Mouse (Mus musculus) forebrain, embryonic 14.5 days (tissue): ENCODE results near the gene Krt26. TPM values are rescaled to one million over a fixed set of nuclear protein-coding genes. Genes with fewer than 3 reads are reported as not detected.

Experiments used
- polyA plus RNA-seq: library from polyadenylated mRNA; unstranded; fragments of >200 nt; fragmentation: Nextera tagmentation; extraction: Ambion mirVana; gene quantifications from 2 replicates; pipeline ENCODE4 v1.2.1, GENCODE M21; 2014

The Krt26 gene
- polyA plus RNA-seq, 1 experiment from 2014 or later = not detected

Other genes starting within 250 kb of the Krt26 start
- 0.08 TPM in 1 of 2 replicates, not detected in the other for gene Tns4, start 248.7 kb downstream of the Krt26 start, polyA plus RNA-seq
- gene Ccr7, start 182.9 kb downstream of the Krt26 start, polyA plus RNA-seq = not detected in 2 replicates
- 214 and 218 TPM in 2 replicates for gene Smarce1, start 106.9 kb downstream of the Krt26 start, polyA plus RNA-seq
- gene Krt222, start 93.9 kb downstream of the Krt26 start, polyA plus RNA-seq = 1.9 and 2.5 TPM in 2 replicates
- not detected in 2 replicates for gene Krt24, start 52.7 kb downstream of the Krt26 start, polyA plus RNA-seq
- 0.14 TPM in 1 of 2 replicates, not detected in the other for gene Krt25, start 15.0 kb downstream of the Krt26 start, polyA plus RNA-seq
- not detected in 2 replicates for gene Krt27, start 13.1 kb upstream of the Krt26 start, polyA plus RNA-seq
- gene Krt28, start 36.9 kb upstream of the Krt26 start, polyA plus RNA-seq = 0.17 and 0.34 TPM in 2 replicates
- 30.9 and 33.3 TPM in 2 replicates for gene Krt10, start 51.4 kb upstream of the Krt26 start, polyA plus RNA-seq
- 0.23 TPM in 1 of 2 replicates, not detected in the other for gene Krt12, start 84.3 kb upstream of the Krt26 start, polyA plus RNA-seq
- gene Krt20, start 100.2 kb upstream of the Krt26 start, polyA plus RNA-seq = not detected in 2 replicates
- 0.10 TPM in 1 of 2 replicates, not detected in the other for gene Krt23, start 155.2 kb upstream of the Krt26 start, polyA plus RNA-seq
- gene Krt39, start 183.4 kb upstream of the Krt26 start, polyA plus RNA-seq = not detected in 2 replicates
- not detected in 2 replicates for gene Krt40, start 205.2 kb upstream of the Krt26 start, polyA plus RNA-seq
- not detected in 2 replicates for gene Krtap3-3, start 212.9 kb upstream of the Krt26 start, polyA plus RNA-seq
- gene Krtap3-2, start 218.9 kb upstream of the Krt26 start, polyA plus RNA-seq = not detected in 2 replicates
- gene Gm11939, start 221.5 kb upstream of the Krt26 start, polyA plus RNA-seq = not detected in 2 replicates
- gene Krtap3-1, start 228.7 kb upstream of the Krt26 start, polyA plus RNA-seq = not detected in 2 replicates
- not detected in 2 replicates for gene Krtap1-5, start 243.1 kb upstream of the Krt26 start, polyA plus RNA-seq
- not detected in 2 replicates for gene Krtap1-4, start 245.7 kb upstream of the Krt26 start, polyA plus RNA-seq